Comparison of ENCODE assay signal across 10 mouse cellular contexts in genomic region chr5:149964748-149965147, GRCm38 (mm10). TPM values are rescaled to one million over a fixed set of nuclear protein-coding genes. Genes with fewer than 3 reads are reported as not detected.
DNase-seq lines count a peak whose midpoint lies in the region; ATAC-seq and TF ChIP-seq lines count a peak whose summit lies in the region.
"Had no signal": no experiment of that assay in that cellular context is flagged by ENCODE, and none has a peak within 500 bp of the region (broad histone marks: within the 10 kb centered on the region; RNA-seq: fewer than 3 reads in every experiment).

No protein-coding gene starts in this region.

- no peaks in the 10 kb centered on the region for H3K9me3 ChIP-seq in lung, embryonic 14.5 days (ENCODE audit: low read depth, low read length)
- H3K9me3 ChIP-seq in lung, postnatal 0 days (ENCODE audit: low read length) = no peaks in the 10 kb centered on the region
- H3K9me3 ChIP-seq in limb, embryonic 12.5 days = no peaks in the 10 kb centered on the region
- H3K9me3 ChIP-seq: stomach, embryonic 15.5 days had no signal

- no peak for ATAC-seq in lung, embryonic 14.5 days (ENCODE audit: insufficient read depth)
- ATAC-seq in lung, postnatal 0 days = no peak
- ATAC-seq in limb, embryonic 12.5 days (ENCODE audit: insufficient number of reproducible peaks, insufficient read depth, low FRiP score, low TSS enrichment, low read depth) = no peak

- TF ChIP-seq EP300 in lung, postnatal 0 days (IDR thresholded peaks at IDR 0.05) = no peak

- WGBS in lung, embryonic 14.5 days = 24% methylated on average over 13 of the region's 13 CpGs
- WGBS in lung, postnatal 0 days = 27% methylated on average over 13 of the region's 13 CpGs
- WGBS in limb, embryonic 12.5 days = 13% methylated on average over 13 of the region's 13 CpGs

- no peak overlapping the region; the same call in 1 of the 2 replicates for H3K9ac ChIP-seq in lung, embryonic 14.5 days
- H3K9ac ChIP-seq in lung, postnatal 0 days (replicated peaks; ENCODE audit: low read depth) = no peak overlapping the region
- no peak overlapping the region for H3K9ac ChIP-seq in limb, embryonic 12.5 days (replicated peaks)
- H3K9ac ChIP-seq: stomach, embryonic 15.5 days had no signal

- no peaks in the 10 kb centered on the region for H3K27me3 ChIP-seq in lung, embryonic 14.5 days (ENCODE audit: insufficient read depth, low read length)
- H3K27me3 ChIP-seq in lung, postnatal 0 days (replicated peaks; ENCODE audit: insufficient read depth, low read length) = no peaks in the 10 kb centered on the region
- no peaks in the 10 kb centered on the region for H3K27me3 ChIP-seq in limb, embryonic 12.5 days
- H3K27me3 ChIP-seq: megakaryocyte, embryonic 14.5 days; stomach, embryonic 15.5 days had no signal

- H3K36me3 ChIP-seq in lung, embryonic 14.5 days (ENCODE audit: insufficient read depth) = no peaks in the 10 kb centered on the region
- H3K36me3 ChIP-seq in lung, postnatal 0 days (ENCODE audit: insufficient read depth, low read length) = no peaks in the 10 kb centered on the region
- H3K36me3 ChIP-seq in limb, embryonic 12.5 days = no peaks in the 10 kb centered on the region
- H3K36me3 ChIP-seq: stomach, embryonic 15.5 days had no signal

- no peak overlapping the region; the same call in 1 of the 2 replicates for H3K27ac ChIP-seq in lung, embryonic 14.5 days (ENCODE audit: low read depth)
- no peak overlapping the region for H3K27ac ChIP-seq in lung, postnatal 0 days (ENCODE audit: low read length)
- H3K27ac ChIP-seq in limb, embryonic 12.5 days = no peak overlapping the region
- H3K27ac ChIP-seq: stomach, embryonic 15.5 days had no signal

- no peaks in the 10 kb centered on the region for H3K4me1 ChIP-seq in lung, embryonic 14.5 days (ENCODE audit: insufficient read depth)
- no peaks in the 10 kb centered on the region for H3K4me1 ChIP-seq in lung, postnatal 0 days (ENCODE audit: insufficient read depth, low read depth, low read length)
- peaks cover 17% of the 10 kb centered on the region for H3K4me1 ChIP-seq in limb, embryonic 12.5 days (replicated peaks)
- H3K4me1 ChIP-seq: megakaryocyte, embryonic 14.5 days; stomach, embryonic 15.5 days had no signal

- H3K4me2 ChIP-seq in lung, embryonic 14.5 days = peak overlapping the region; percentile 18; the same call in 1 of the 2 replicates
- H3K4me2 ChIP-seq in lung, postnatal 0 days (replicated peaks; ENCODE audit: low read depth, low read length) = no peak overlapping the region
- H3K4me2 ChIP-seq in limb, embryonic 12.5 days = peak overlapping the region; percentile 46
- H3K4me2 ChIP-seq: stomach, embryonic 15.5 days had no signal

- DNase-seq in lung, embryonic 14.5 days = peak; percentile 23
- DNase-seq in lung, postnatal 0 days (ENCODE audit: low spot score) = no peak
- peak; percentile 14 for DNase-seq in forelimb bud, embryonic 11.5 days (ENCODE audit: low read depth, low spot score)
- no peak for DNase-seq in spleen, postnatal 36 days (ENCODE audit: low spot score in 2 of 2)
- DNase-seq in lung, postnatal 4 days = no peak
- DNase-seq in lung, postnatal 36 days = no peak

- no peak for TF ChIP-seq CTCF in lung, embryonic 14.5 days (IDR thresholded peaks at IDR 0.05; ENCODE audit: low read depth)
- TF ChIP-seq CTCF in lung, postnatal 0 days (IDR thresholded peaks at IDR 0.05) = no peak

- H3K4me3 ChIP-seq in lung, embryonic 14.5 days (ENCODE audit: low read depth, low read length) = no peak overlapping the region
- H3K4me3 ChIP-seq in lung, postnatal 0 days (ENCODE audit: low read depth, low read length) = no peak overlapping the region
- H3K4me3 ChIP-seq in limb, embryonic 12.5 days (replicated peaks) = 0 out of 2 replicates have a peak overlapping the region, but pooled peaks have one; percentile 6
- H3K4me3 ChIP-seq: megakaryocyte, embryonic 14.5 days; stomach, embryonic 15.5 days had no signal

RNA-seq across cellular contexts. Expression of gene Rxfp2, which starts 53.7 kb away (rescaled TPM):
- polyA plus RNA-seq in lung, embryonic 14.5 days (2014; fragmentation: Nextera tagmentation; extraction: Ambion mirVana) = 0.66 and 0.68 TPM in 2 replicates
- 0.58 and 0.64 TPM in 2 replicates for polyA plus RNA-seq in lung, postnatal 0 days (2015; fragmentation: Nextera tagmentation; extraction: Ambion mirVana)
- polyA plus RNA-seq in limb, embryonic 12.5 days (2016; fragmentation: Nextera tagmentation; extraction: Ambion mirVana) = 0.60 and 2.0 TPM in 2 replicates
- polyA plus RNA-seq: large intestine, adult 2 months had no signal

Comparison
In these comparisons a context has a peak if more than half of its experiments do, and no peak if none do; other contexts are left out.
1. DNase-seq: peak in lung, embryonic 14.5 days (single experiment) and forelimb bud, embryonic 11.5 days (single experiment); none in lung, postnatal 0 days (single experiment), spleen, postnatal 36 days (0 of 2), lung, postnatal 4 days (0 of 2) and lung, postnatal 36 days (single experiment).